27 mouse cellular contexts compared by ENCODE assay signal in the genomic region with DNA sequence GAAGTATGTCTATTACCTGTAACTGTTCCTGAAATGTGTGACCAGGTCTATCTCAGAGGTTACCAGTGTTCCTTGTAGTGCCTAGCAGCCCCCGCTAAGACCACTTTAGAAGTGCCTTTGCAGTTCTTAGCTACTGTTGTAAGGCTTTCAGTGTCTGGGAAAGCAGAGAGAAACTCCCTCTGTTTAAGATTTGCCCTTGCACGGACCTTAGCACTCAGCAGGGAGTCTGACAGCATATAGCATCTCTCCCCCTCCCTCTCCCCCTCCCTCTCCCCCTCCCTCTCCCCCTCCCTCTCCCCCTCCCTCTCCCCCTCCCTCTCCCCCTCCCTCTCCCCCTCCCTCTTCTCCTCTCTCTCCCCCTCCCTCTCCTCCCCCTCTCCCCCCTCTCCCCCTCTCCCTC. TPM values are rescaled to one million over a fixed set of nuclear protein-coding genes. Genes with fewer than 3 reads are reported as not detected.
A peak's percentile ranks its signal among the peaks of the same experiment; 100 is the strongest.
DNase-seq lines count a peak whose midpoint lies in the region; ATAC-seq and TF ChIP-seq lines count a peak whose summit lies in the region.
"Had no signal": no experiment of that assay in that cellular context is flagged by ENCODE, and none has a peak within 500 bp of the region (broad histone marks: within the 10 kb centered on the region; RNA-seq: fewer than 3 reads in every experiment).

No protein-coding gene starts in this region.

- no peak for DNase-seq in heart, embryonic 10.5 days (ENCODE audit: low spot score)
- no peak for DNase-seq in heart, adult 9 months (ENCODE audit: low spot score in 2 of 2)
- no peak for DNase-seq in heart, postnatal 0 days (ENCODE audit: low spot score)
- no peak for DNase-seq in heart, postnatal 14 days
- DNase-seq in 416B (ENCODE audit: low read depth) (peak; percentile 33), ZHBTc4 (ENCODE audit: low read depth, low spot score) (peak; percentile 81)
- DNase-seq: adrenal gland, postnatal 10 days; cerebellum, adult 2 months; cerebellum, postnatal 25 days; embryo, embryonic 11 days; gastrocnemius, postnatal 10 days; heart, adult 11 months; kidney, adult 18-20 months; kidney, postnatal 10 days; lung, adult 18-20 months; lung, postnatal 4 days; midbrain, embryonic 14.5 days; right cerebral cortex, adult 18-20 months; right cerebral cortex, postnatal 4 days; thymus, postnatal 14 days had no signal

- H3K27ac ChIP-seq in heart, embryonic 10.5 days, result peak overlapping the region; percentile 49
- peak overlapping the region; percentile 30; the same call in 1 of the 2 replicates for H3K27ac ChIP-seq in heart, postnatal 0 days (ENCODE audit: low read depth)
- H3K27ac ChIP-seq: embryonic facial prominence, embryonic 15.5 days; hindbrain, embryonic 13.5 days had no signal

- TF ChIP-seq CTCF in heart, postnatal 0 days (IDR thresholded peaks at IDR 0.05; ENCODE audit: low read depth), result no peak

- ATAC-seq in heart, postnatal 0 days (ENCODE audit: insufficient read depth, low read depth), result no peak
- ATAC-seq in monocyte, adult 5-6 weeks (replicated peaks; ENCODE audit: insufficient number of reproducible peaks, low FRiP score, low TSS enrichment, poor library complexity, severe bottlenecking), result no peak
- ATAC-seq: forebrain, embryonic 14.5 days had no signal

- 45% methylated on average over 2 of the region's 2 CpGs for WGBS in heart, embryonic 10.5 days
- WGBS in heart, postnatal 0 days, result 47% methylated on average over 2 of the region's 2 CpGs

- no peak overlapping the region for H3K4me3 ChIP-seq in heart, embryonic 10.5 days
- H3K4me3 ChIP-seq in heart, postnatal 0 days (ENCODE audit: low read depth, low read length), result no peak overlapping the region
- H3K4me3 ChIP-seq: embryonic facial prominence, embryonic 15.5 days; hindbrain, embryonic 13.5 days; layer of hippocampus, adult 2 months; limb, embryonic 13.5 days; liver, embryonic 12.5 days had no signal

- no peak overlapping the region for H3K4me2 ChIP-seq in heart, postnatal 0 days (ENCODE audit: low read depth, low read length)
- H3K4me2 ChIP-seq: embryonic facial prominence, embryonic 15.5 days; hindbrain, embryonic 13.5 days; limb, embryonic 13.5 days had no signal

- no peak for TF ChIP-seq EP300 in heart, postnatal 0 days (IDR thresholded peaks at IDR 0.05; ENCODE audit: low read depth)

- H3K9ac ChIP-seq in heart, postnatal 0 days (replicated peaks; ENCODE audit: low read depth, low read length), result no peak overlapping the region
- H3K9ac ChIP-seq: embryonic facial prominence, embryonic 15.5 days; hindbrain, embryonic 13.5 days; limb, embryonic 13.5 days; liver, embryonic 12.5 days had no signal

- H3K27me3 ChIP-seq in heart, embryonic 10.5 days (ENCODE audit: insufficient read depth, poor library complexity, severe bottlenecking), result no peaks in the 10 kb centered on the region
- no peaks in the 10 kb centered on the region for H3K27me3 ChIP-seq in heart, postnatal 0 days (ENCODE audit: control insufficient read depth, insufficient read depth, low read length)
- H3K27me3 ChIP-seq: embryonic facial prominence, embryonic 15.5 days; hindbrain, embryonic 13.5 days; limb, embryonic 13.5 days; liver, embryonic 12.5 days had no signal

- intact Hi-C loops in heart, postnatal 14 days (cut with DNase I), result loop anchor here (5.0 kb wide), 1 partner anchor 38 kb away; no protein-coding TSS in a partner anchor

- H3K36me3 ChIP-seq in heart, embryonic 10.5 days, result no peaks in the 10 kb centered on the region
- H3K36me3 ChIP-seq in heart, postnatal 0 days (replicated peaks; ENCODE audit: control insufficient read depth, insufficient read depth, low read length), result no peaks in the 10 kb centered on the region
- H3K36me3 ChIP-seq: embryonic facial prominence, embryonic 15.5 days; hindbrain, embryonic 13.5 days; limb, embryonic 13.5 days; liver, embryonic 12.5 days had no signal

- H3K4me1 ChIP-seq in heart, embryonic 10.5 days, result peaks cover 28% of the 10 kb centered on the region; the same call in 1 of the 2 replicates
- peaks cover 12% of the 10 kb centered on the region; the same call in 1 of the 2 replicates for H3K4me1 ChIP-seq in heart, postnatal 0 days (ENCODE audit: control insufficient read depth, insufficient read depth)
- H3K4me1 ChIP-seq: embryonic facial prominence, embryonic 15.5 days; limb, embryonic 13.5 days had no signal

- H3K9me3 ChIP-seq in heart, embryonic 10.5 days, result no peaks in the 10 kb centered on the region
- peaks cover 3% of the 10 kb centered on the region for H3K9me3 ChIP-seq in heart, postnatal 0 days (replicated peaks; ENCODE audit: control insufficient read depth, low read length)
- H3K9me3 ChIP-seq: embryonic facial prominence, embryonic 15.5 days; hindbrain, embryonic 13.5 days; limb, embryonic 13.5 days; liver, embryonic 12.5 days had no signal

RNA-seq across cellular contexts. Expression of gene Elk3, which starts 24.1 kb away (rescaled TPM):
- 23.6 and 25.9 TPM in 2 replicates for polyA plus RNA-seq in heart, embryonic 10.5 days (2016; fragmentation: Nextera tagmentation; extraction: Ambion mirVana)
- 45.0 and 47.3 TPM in 2 replicates for total RNA-seq in heart, postnatal 0 days (2014; rRNA removed; ENCODE audit: low replicate concordance)
- polyA plus RNA-seq in heart, postnatal 0 days (2015; fragmentation: Nextera tagmentation; extraction: Ambion mirVana), result 31.0 and 34.4 TPM in 2 replicates
- 10 to 100 TPM; 64.1 to 67.2 TPM for total RNA-seq in heart, postnatal 14 days (2021)
- 46.4 to 62.2 TPM (median 61.7 TPM) in 3 replicates for total RNA-seq in monocyte, adult 5-6 weeks (2017)

Comparison
In these comparisons a context has a peak if more than half of its experiments do, and no peak if none do; other contexts are left out.
1. DNase-seq: peak in 416B (single experiment) and ZHBTc4 (single experiment); none in heart, embryonic 10.5 days (single experiment), heart, adult 9 months (0 of 2), heart, postnatal 0 days (single experiment) and heart, postnatal 14 days (0 of 2).